Mouse (Mus musculus) heart, postnatal 0 days (tissue): ENCODE measurements around the gene Srsf5. TPM values are rescaled to one million over a fixed set of nuclear protein-coding genes. Genes with fewer than 3 reads are reported as not detected.

Experiments
- ATAC-seq: fragments of 200-750 bp; cut with Nextera tagmentation; 2 replicates; pipeline ENCODE4 v1.8.0; 2017; ENCODE audit warnings: low read depth, moderate number of reproducible peaks, moderate library complexity; ENCODE audit not compliant: insufficient read depth
- DNase-seq: peaks from one replicate; pipeline ENCODE4 v3.0.0-alpha.2; 2016; ENCODE audit warnings: low spot score
- H3K27ac ChIP-seq: fragments of 300-500 bp; sonication (generic); 2 replicates; pipeline ENCODE4 v1.5.1; 2014; ENCODE audit warnings: low read depth, mild to moderate bottlenecking
- H3K27me3 ChIP-seq: fragments of 300-500 bp; sonication (generic); 2 replicates; pipeline ENCODE4 v1.6.1; 2014; ENCODE audit warnings: low read length, mixed read lengths; ENCODE audit not compliant: control insufficient read depth, insufficient read depth
- H3K36me3 ChIP-seq: fragments of 300-500 bp; sonication (generic); replicated peaks from 2 replicates; pipeline ENCODE4 v1.6.1; 2014; ENCODE audit warnings: low read length, mixed read lengths; ENCODE audit not compliant: control insufficient read depth, insufficient read depth
- H3K4me1 ChIP-seq: fragments of 300-500 bp; sonication (generic); 2 replicates; pipeline ENCODE4 v1.6.1; 2014; ENCODE audit warnings: antibody characterized with exemption; ENCODE audit not compliant: control insufficient read depth, insufficient read depth
- H3K4me2 ChIP-seq: fragments of 300-500 bp; sonication (generic); 2 replicates; pipeline ENCODE4 v1.6.1; 2014; ENCODE audit warnings: low read depth, mild to moderate bottlenecking, low read length, moderate library complexity
- H3K4me3 ChIP-seq: fragments of 300-500 bp; sonication (generic); 2 replicates; pipeline ENCODE4 v1.5.1; 2014; ENCODE audit warnings: low read depth, low read length
- H3K9ac ChIP-seq: fragments of 300-500 bp; sonication (generic); replicated peaks from 2 replicates; pipeline ENCODE4 v1.6.1; 2014; ENCODE audit warnings: low read depth, low read length, mixed read lengths
- H3K9me3 ChIP-seq: fragments of 300-500 bp; sonication (generic); replicated peaks from 2 replicates; pipeline ENCODE4 v1.6.1; 2016; ENCODE audit warnings: low read length; ENCODE audit not compliant: control insufficient read depth
- CTCF ChIP-seq: IDR thresholded peaks from 2 replicates; pipeline ENCODE4 v1.5.1; 2016; ENCODE audit warnings: antibody characterized with exemption, control low read depth, low read depth
- EP300 ChIP-seq: IDR thresholded peaks from 2 replicates; pipeline ENCODE4 v1.6.1; 2016; ENCODE audit warnings: antibody characterized with exemption, low read depth
- WGBS: fragments of 180-500 bp; shearing (Covaris S2); extraction: QIAGEN DNeasy Blood & Tissue Kit; methylation state at CpG from one replicate; pipeline ENCODE4 v1.1.7; 2014; 5-methylcytosine and 5-hydroxymethylcytosine counted together
- polyA plus RNA-seq: library from polyadenylated mRNA; unstranded; fragments of >200 nt; fragmentation: Nextera tagmentation; extraction: Ambion mirVana; gene quantifications from 2 replicates; pipeline ENCODE4 v1.2.1, GENCODE M21; 2015
- total RNA-seq: library from RNA; depleted of rRNA; stranded (reverse); fragments of >200 nt; gene quantifications from 2 replicates; pipeline ENCODE4 v1.2.3, GENCODE M21; 2014; ENCODE audit warnings: low replicate concordance

Gene Srsf5
- total and polyA plus RNA-seq, 2 experiments from 2014 or later = 227 to 275 TPM

DNA sequence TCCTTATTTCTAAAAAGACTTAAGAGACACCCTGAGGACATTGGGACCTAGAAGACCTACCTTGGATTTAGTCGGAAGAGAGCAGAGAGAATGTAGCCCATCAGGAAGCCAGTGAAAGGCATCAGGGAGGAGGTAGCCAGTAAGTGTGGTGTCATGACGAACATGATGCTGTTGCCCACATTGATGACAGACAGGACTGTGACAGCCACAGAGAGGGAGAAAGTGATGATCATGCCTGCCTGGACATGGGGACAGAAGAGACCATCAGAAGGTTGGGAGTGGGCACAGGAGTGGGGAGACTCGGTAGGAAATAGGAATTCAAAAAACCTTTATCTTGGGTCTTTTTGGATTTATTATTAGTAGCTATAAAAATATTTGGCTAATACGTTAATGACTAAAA lies 12.7 kb downstream of the Srsf5 start:
- DNase-seq (no peak), ATAC-seq (no peak)
- H3K4me1 ChIP-seq = no peaks in the 10 kb centered on the region
- H3K27me3 ChIP-seq = no peaks in the 10 kb centered on the region
- H3K27ac ChIP-seq = no peak overlapping the region
- peaks cover 65% of the 10 kb centered on the region for H3K36me3 ChIP-seq
- no peak overlapping the region for H3K4me3 ChIP-seq
- H3K9me3 ChIP-seq = no peaks in the 10 kb centered on the region
- no peak overlapping the region for H3K4me2 ChIP-seq
- H3K9ac ChIP-seq = no peak overlapping the region
- no peak for TF ChIP-seq CTCF
- no peak for TF ChIP-seq EP300
- WGBS = 66% methylated on average over 4 of the region's 4 CpGs

DNA sequence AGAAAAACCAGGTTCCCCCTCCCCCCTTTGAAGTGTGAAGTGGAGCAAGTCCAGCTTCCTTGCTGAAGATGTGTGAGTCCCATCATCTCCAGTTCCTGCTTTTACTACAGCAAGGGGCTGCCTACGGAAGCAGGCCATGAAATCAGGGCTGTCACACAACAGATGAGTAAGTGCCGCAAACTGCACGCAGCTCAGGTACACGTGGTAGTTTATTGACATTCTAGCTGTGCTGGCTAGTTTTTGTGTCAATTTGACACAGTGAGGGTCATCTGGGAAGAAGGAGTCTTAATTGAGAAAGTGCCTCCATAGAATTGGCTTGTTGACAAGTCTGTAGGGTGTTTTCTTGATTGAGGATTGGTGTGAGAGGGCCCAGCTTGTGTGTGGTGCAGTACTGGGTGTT lies 17.3 kb downstream of the Srsf5 start:
- no peak overlapping the region for H3K9ac ChIP-seq
- H3K27ac ChIP-seq = no peak overlapping the region
- H3K36me3 ChIP-seq = peaks cover 21% of the 10 kb centered on the region
- no peaks in the 10 kb centered on the region for H3K4me1 ChIP-seq
- WGBS = 78% methylated on average over 4 of the region's 4 CpGs
- H3K9me3 ChIP-seq = no peaks in the 10 kb centered on the region
- H3K27me3 ChIP-seq = no peaks in the 10 kb centered on the region
- H3K4me2 ChIP-seq = no peak overlapping the region
- no peak for TF ChIP-seq EP300
- ATAC-seq (no peak), DNase-seq (no peak)
- no peak overlapping the region for H3K4me3 ChIP-seq

DNA sequence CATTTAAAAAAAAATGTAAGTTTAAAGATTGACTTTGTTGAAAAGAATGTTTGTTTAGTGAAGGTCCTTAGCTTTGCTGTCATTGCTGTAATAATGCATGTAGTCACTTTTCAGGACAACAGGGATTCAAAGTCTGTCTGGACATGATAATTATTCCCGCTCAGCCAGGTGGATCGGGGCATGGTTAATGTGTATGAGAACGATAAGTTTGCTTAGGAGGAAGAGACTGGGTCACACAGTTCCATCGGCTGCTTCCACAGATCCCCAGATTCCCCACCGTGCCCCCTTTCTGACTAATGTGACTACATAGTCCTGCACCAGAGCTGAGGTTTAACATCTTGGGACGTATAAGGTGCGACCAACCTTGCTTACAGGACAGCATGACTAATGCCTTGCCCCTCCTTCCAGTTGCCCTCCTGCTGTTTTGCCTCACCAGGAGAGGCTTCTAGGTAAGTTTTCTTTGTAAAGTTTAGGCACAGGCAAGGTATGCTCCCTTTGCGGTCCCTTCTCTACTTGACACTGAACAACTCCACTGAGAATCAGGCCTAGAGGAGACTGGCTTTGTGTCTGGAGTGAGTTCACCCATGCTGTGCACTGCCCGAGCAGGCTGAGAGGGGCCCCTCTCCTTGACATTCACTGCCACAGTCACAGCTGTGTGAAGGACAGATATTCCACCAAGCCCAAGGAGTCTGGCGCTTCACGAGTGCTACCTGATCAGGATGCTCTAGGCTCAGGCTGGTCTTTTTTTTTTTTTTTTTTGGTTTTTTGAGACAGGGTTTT lies 20.9 kb downstream of the Srsf5 start:
- 80% methylated on average over 11 of the region's 11 CpGs for WGBS
- no peak for TF ChIP-seq CTCF
- TF ChIP-seq EP300 = no peak
- Histone ChIP-seq H3K4me1 (no peaks in the 10 kb centered on the region), H3K9me3 (no peaks in the 10 kb centered on the region), H3K36me3 (no peaks in the 10 kb centered on the region), H3K27ac (no peak overlapping the region), H3K4me3 (no peak overlapping the region), H3K27me3 (no peaks in the 10 kb centered on the region), H3K9ac (no peak overlapping the region), H3K4me2 (no peak overlapping the region)
- DNase-seq (no peak), ATAC-seq (no peak)

DNA sequence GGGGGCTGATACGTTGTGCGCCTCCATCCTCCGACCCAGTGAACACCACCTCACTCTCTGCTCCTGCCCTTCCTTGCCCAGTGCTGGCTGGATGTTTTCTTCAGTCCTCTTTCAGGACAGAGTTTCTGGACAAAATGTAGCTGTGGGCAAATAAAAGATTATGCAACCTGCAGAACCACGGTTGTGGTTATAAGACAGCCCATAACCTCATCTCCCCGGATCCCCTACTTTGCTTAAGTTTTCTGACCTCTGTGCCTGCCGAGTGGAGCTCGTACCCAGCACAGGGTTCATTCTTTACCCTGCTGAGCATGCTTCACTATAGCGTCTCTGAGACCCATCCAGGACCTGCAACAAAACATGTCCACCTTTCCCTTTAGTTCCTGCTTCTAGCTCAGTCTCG lies 22.6 kb downstream of the Srsf5 start:
- Histone ChIP-seq H3K4me1 (no peaks in the 10 kb centered on the region), H3K27me3 (no peaks in the 10 kb centered on the region; the same call in 1 of the 2 replicates), H3K36me3 (no peaks in the 10 kb centered on the region), H3K27ac (no peak overlapping the region), H3K9me3 (no peaks in the 10 kb centered on the region), H3K9ac (no peak overlapping the region), H3K4me2 (no peak overlapping the region), H3K4me3 (no peak overlapping the region)
- TF ChIP-seq CTCF = no peak
- no peak for TF ChIP-seq EP300
- WGBS = 84% methylated on average over 9 of the region's 9 CpGs
- ATAC-seq (no peak), DNase-seq (no peak)

DNA sequence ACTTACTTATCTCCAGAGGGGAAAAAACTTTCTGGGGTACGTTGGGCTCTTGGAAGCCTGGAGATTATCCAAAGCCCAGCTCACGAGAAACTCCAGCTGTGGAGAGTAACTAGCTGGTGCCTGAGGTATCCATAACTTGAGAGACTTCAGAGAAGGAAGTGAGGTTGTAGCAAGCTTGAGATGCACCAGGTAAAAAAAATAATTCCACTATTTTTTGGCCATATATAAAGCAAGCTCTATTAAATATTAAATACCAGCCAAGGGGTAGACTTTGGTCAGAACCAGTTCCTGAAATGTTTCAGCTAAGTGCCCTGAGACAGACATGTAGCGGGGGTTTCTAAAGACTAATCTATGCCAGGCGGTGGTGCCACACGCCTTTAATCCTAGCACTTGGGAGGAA lies 23.3 kb downstream of the Srsf5 start, which contains the start of gene Slc10a1:
Slc10a1 (minus strand) TSS at position 101 of the 400 bp plus-strand sequence.
- H3K9ac ChIP-seq = no peak within 1 kb of the TSS
- ATAC-seq (no peak), DNase-seq (no peak)
- no peak within 1 kb of the TSS for H3K4me2 ChIP-seq
- H3K9me3 ChIP-seq = no peaks in the 10 kb centered on the region
- no peak within 1 kb of the TSS for H3K27ac ChIP-seq
- TF ChIP-seq EP300 = no peak
- TF ChIP-seq CTCF = no peak
- no peaks in the 10 kb centered on the region for H3K36me3 ChIP-seq
- H3K4me1 ChIP-seq = no peaks in the 10 kb centered on the region
- H3K27me3 ChIP-seq = no peaks in the 10 kb centered on the region; the same call in 1 of the 2 replicates
- no peak within 1 kb of the TSS for H3K4me3 ChIP-seq
- WGBS = 67% methylated on average over 5 of the region's 5 CpGs
